Mouse (Mus musculus): Measurements from ENCODE around the gene Bbs7. TPM values are rescaled to one million over a fixed set of nuclear protein-coding genes. Genes with fewer than 3 reads are reported as not detected.
"Not testable (repeated sequence)": the region's sequence is repeated elsewhere in the genome, so short reads cannot be mapped to it uniquely, and the experiment has no call there.

The Bbs7 gene
- total RNA-seq (2021) = 10 to 100 TPM in 1 of 2 experiments, 1 to 10 TPM in 1; 7.9 to 10.7 TPM
- long read RNA-seq, experiment 1, transcript Bbs7-203 (19 exons, 2,687 nt) = major isoform, 11 of 16 reads
- long read RNA-seq, experiment 1, partial matches to known transcripts = 1 of 16 reads
- long read RNA-seq, experiment 1, other reads (novel, unspliced or antisense) = 4 of 16 reads
- long read RNA-seq, experiment 2, partial matches to known transcripts = 0 of 2 reads
- long read RNA-seq, experiment 2, other reads (novel, unspliced or antisense) = 0 of 2 reads

- peak; percentile 97 to 98 for DNase-seq
These were observed at the start of gene Bbs7 for GRCm38 (mm10) chr3:36613202-36613907. Gene Bbs7, minus strand, starts transcription at chr3:36613477.

GRCm38 (mm10) chr3:36645245-36645559 is 31.9 kb upstream of the Bbs7 start:
- not testable (repeated sequence) for DNase-seq

DNA sequence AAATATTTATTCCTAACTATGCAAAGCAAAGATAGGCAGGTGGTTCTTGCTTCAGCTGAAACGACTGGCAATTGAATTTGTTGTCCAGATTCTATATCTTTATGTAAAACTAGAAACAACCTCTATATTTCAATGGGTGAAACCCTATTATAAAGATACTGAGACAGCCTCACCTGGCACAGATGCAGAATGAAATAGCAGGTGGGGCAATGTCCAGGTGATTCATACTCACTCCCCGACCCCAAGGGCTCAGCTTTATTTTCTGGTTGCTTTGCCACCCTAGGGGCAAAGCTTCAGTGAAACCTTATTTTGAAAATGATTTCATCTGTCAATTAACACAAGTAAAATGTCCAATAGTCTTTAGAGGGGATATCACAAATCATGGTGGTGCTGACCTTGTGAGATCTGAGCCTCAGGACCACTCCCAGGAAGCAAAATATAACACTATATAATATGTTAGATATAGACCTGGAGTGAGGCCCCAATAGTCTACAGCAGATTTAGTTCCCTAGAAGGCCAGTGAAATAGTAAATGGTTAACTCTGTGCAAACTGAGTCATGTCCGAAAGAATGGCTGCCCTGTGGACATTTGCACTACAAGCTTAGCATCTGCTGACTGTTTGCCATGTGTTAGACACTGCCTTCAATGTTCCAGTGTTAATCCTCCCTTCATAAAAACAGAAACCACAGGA is 31.4 kb upstream of the Bbs7 start:
- no peak for DNase-seq

GRCm38 (mm10) chr3:36643354-36643753 is 30.1 kb upstream of the Bbs7 start:
- DNase-seq = no peak

- DNase-seq = no peak
These were observed 29.5 kb upstream of the Bbs7 start for GRCm38 (mm10) chr3:36642736-36643135.

- DNase-seq = no peak
These were observed 27.5 kb upstream of the Bbs7 start for GRCm38 (mm10) chr3:36640787-36641186.

DNA sequence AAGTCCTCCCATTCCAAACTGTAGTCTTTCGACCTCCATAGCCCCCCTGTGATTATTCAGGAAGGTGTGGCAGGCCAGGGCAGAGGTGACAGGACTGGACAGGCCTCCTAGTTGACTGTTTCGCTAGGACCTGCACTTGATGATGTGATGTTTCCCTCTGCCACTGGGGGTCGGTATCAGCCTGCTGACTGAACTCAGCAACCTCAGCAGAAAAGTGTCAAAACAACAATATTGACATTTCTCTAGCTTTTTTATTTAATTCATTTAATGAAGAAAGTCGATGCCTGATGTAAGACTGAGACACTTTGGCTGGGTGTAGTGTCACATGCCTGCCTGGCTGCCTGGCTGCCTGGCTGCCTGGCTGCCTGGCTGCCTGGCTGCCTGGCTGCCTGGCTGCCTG is 22.2 kb upstream of the Bbs7 start:
- peak; percentile 14 to 32 for DNase-seq

GRCm38 (mm10) chr3:36626803-36627202 is 13.5 kb upstream of the Bbs7 start:
- DNase-seq = no peak

DNA sequence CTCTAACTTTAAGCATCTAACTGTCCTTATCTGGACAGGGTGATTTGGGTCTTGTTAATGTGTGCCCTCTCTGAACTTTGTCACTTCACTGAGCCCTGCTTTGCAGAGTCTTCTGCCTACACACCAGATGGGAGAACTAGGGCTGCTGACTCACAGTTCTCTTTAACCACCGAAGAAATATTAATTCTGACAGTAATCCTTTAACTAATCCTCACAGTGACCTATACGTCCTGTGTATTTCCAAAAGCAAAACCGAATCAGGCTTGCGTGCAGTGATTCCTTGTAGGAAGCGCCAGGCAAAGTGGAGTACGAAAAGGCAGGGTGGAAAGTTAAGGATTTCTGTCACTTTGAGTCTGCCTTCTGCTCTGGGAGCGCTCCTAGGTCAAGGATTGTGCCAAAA is 4.9 kb upstream of the Bbs7 start:
- no peak for DNase-seq

GRCm38 (mm10) chr3:36613908-36614255 is 605 bp upstream of the Bbs7 start:
- DNase-seq = no peak

GRCm38 (mm10) chr3:36612687-36613086 is 590 bp downstream of the Bbs7 start:
- no peak for DNase-seq

GRCm38 (mm10) chr3:36605894-36606783 is 7.1 kb downstream of the Bbs7 start:
- no peak for DNase-seq

GRCm38 (mm10) chr3:36599773-36600172 is 13.5 kb downstream of the Bbs7 start:
- DNase-seq = not testable (repeated sequence)

- DNase-seq = no peak
These were observed 14.5 kb downstream of the Bbs7 start for GRCm38 (mm10) chr3:36598811-36599210.

DNA sequence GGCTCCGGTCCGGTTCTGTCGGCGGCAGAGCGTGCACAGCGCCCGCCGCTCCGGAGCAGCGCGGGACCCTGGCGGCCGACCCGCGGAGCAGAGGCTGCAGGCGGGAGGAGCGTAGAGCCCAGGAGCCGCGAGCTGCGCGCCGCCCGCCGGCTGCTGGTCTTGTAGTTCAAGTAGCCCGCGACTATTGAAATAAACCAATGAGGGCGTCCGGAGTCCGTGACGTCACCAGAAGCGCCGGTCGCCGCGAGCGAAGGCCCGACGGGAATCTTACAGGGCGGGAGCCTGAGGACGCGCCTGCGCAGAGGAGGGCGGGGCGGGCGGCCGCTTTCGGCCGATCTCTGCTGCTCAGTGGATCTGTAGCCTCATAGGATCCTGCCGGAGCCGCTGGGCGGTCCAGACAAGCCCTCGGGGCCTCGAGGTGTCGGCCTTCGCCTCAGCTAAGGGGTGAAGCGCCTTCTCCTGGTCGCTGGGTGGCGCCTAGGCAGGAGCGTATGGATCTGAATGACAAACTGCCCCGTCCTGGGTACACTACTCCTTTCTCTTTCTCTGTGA is 41.4 kb downstream of the Bbs7 start, which contains the start of gene Ccna2:
Gene Ccna2, minus strand, starts transcription at position 324 of the 552 bp plus-strand sequence.
- peak; percentile 98 to 99 for DNase-seq

- no peak for DNase-seq
These were observed 41.9 kb downstream of the Bbs7 start for GRCm38 (mm10) chr3:36571361-36571826.

GRCm38 (mm10) chr3:36569836-36570235 is 43.4 kb downstream of the Bbs7 start:
- DNase-seq = no peak

DNA sequence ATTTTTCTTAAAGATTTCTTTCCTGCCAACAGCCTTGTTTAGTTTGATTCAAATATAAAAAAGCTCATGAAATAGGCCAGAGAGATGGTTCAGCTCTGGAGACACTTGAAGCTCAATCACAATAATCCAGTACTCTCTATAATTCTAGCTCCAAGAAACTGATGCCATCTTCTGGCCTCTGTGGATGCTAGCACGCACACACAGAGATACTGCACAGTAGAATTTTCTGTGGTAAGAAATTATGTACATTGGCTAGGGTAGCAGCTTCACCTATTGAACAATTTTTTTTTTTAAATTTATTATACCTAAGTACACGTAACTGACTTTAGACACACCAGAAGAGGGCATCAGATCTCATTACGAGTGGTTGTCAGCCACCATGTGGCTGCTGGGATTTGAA is 49.6 kb downstream of the Bbs7 start:
- no peak for DNase-seq

DNA sequence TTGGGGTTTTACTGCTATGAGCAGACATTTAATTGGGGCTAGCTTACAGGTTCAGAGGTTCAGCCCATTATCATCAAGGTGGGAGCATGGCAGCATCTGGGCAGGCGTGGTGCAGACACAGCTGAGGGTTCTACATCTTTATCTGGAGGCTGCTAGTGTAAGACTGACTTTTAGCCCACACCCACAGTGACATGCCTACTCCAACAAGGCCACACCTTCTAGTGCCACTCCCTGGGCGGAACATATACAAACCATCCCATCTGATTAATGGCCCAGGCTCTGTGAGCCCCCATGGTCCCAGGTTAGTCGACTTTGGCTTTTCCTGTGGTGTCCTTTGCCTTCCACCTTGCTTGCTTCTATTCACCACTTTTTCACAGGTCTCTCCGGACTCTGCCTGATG is 53.7 kb downstream of the Bbs7 start:
- DNase-seq = no peak

GRCm38 (mm10) chr3:36557601-36558000 is 55.7 kb downstream of the Bbs7 start:
- no peak for DNase-seq

DNA sequence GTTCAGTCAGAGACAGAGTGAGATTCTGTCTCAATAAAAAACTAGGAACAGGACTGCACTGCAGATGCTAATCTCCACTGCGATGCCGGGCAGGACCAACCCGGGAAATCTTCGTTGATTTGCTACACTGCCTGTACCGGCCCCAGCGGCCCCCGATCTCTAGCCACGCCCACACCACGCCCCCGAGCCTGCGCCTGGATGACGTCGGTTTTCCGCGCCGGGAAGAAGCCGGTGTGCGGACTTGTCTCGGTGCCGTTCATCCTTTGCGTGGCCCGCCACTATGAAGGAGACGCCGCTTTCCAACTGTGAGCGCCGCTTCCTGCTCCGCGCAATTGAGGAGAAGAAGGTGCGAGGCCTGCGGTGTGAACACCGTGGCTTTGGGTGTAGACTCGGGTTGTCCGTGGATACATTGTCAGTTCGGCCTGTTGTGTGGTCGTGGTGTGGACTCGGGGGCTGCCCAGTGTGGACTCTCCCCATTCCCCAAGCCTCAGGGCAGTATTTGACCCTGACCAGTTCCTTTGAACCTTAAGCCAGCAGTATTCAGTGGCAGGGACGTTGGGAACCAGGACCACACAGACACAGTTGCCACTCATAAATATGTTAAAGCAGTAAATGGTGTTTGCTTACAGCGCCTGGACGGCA is 60.8 kb downstream of the Bbs7 start, which contains the start of gene Exosc9:
Gene Exosc9, plus strand, starts transcription at position 201 of the 642 bp plus-strand sequence.
- DNase-seq = peak; percentile 97

All from adrenal gland, postnatal 36 days (tissue).